Mouse (Mus musculus) brain, embryonic 14.5 days (tissue): Measurements from ENCODE around the gene Opn1sw.

Experiments
- CTCF ChIP-seq: fragments of 200-500 bp; IDR thresholded peaks from 2 replicates; pipeline ENCODE4 v1.5.1; 2012; ENCODE audit warnings: inconsistent platforms, mild to moderate bottlenecking, moderate library complexity, borderline replicate concordance; ENCODE audit not compliant: insufficient read depth, insufficient read length; ENCODE audit errors: extremely low read depth
- POLR2A ChIP-seq: fragments of 200-500 bp; IDR thresholded peaks from 2 replicates; pipeline ENCODE4 v1.6.1; 2012; ENCODE audit warnings: mild to moderate bottlenecking, inconsistent platforms, borderline replicate concordance; ENCODE audit not compliant: poor library complexity, insufficient read depth, insufficient read length, severe bottlenecking; ENCODE audit errors: extremely low read depth

GRCm38 (mm10) chr6:29389425-29389824 lies 1.2 kb upstream of the Opn1sw start:
- no peak for TF ChIP-seq CTCF
- no peak for TF ChIP-seq POLR2A
